Comparison of ENCODE assay signal across 27 mouse cellular contexts in the genomic region with DNA sequence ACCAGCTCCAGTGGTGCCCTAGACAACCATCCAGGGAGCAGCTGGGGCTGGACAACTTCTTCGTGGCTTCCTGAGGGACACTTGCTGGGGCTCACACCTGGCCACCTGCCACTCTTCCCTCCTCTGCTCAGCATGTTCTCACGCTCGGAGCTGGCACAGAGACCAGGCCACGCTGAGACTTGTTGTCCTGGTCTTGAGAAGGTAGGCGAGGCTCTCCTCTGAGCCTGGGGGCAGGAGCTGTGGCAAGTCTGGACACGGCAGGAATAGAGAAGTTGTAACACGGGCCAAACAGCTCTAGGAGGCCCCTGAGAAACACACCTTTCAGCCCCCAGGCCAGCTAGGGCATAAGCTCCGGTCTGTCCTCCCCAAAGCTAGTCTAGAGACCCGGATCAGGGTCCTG. TPM values are rescaled to one million over a fixed set of nuclear protein-coding genes. Genes with fewer than 3 reads are reported as not detected.
DNase-seq lines count a peak whose midpoint lies in the region.
"Had no signal": no experiment of that assay in that cellular context is flagged by ENCODE, and none has a peak within 500 bp of the region (broad histone marks: within the 10 kb centered on the region; RNA-seq: fewer than 3 reads in every experiment).

No protein-coding gene starts in this region.

- H3K9me3 ChIP-seq in embryonic facial prominence, embryonic 10.5 days: no peaks in the 10 kb centered on the region
- H3K9me3 ChIP-seq: forebrain, embryonic 15.5 days; hindbrain, embryonic 13.5 days; liver, embryonic 12.5 days; midbrain, embryonic 10.5 days had no signal

- no peak overlapping the region for H3K4me3 ChIP-seq in embryonic facial prominence, embryonic 10.5 days
- H3K4me3 ChIP-seq: forebrain, embryonic 15.5 days; hindbrain, embryonic 13.5 days; liver, embryonic 12.5 days; midbrain, embryonic 10.5 days had no signal

- H3K4me1 ChIP-seq in embryonic facial prominence, embryonic 10.5 days: peaks cover 30% of the 10 kb centered on the region

- WGBS in embryonic facial prominence, embryonic 10.5 days: 84% methylated on average over 9 of the region's 9 CpGs

- peak; percentile 69 to 81 for DNase-seq in lung, adult 18-20 months
- no peak for DNase-seq in lung, postnatal 10 days
- DNase-seq in embryonic facial prominence, embryonic 10.5 days (ENCODE audit: low spot score): peak; percentile 38
- peak; percentile 83 for DNase-seq in fat pad, adult 2 months (ENCODE audit: extremely low read depth, low read depth, low spot score)
- DNase-seq in urinary bladder, postnatal 14 days (ENCODE audit: low spot score): peak; percentile 88
- DNase-seq in heart, postnatal 10 days: no peak
- DNase-seq in cerebellum, postnatal 14 days: no peak
- DNase-seq: adrenal gland, adult 8-10 months; cerebellum, postnatal 25 days; embryo, embryonic 11 days; gastrocnemius, postnatal 36 days; kidney, adult 8-10 months; kidney, postnatal 14 days; left cerebral cortex, postnatal 4 days; right cerebral cortex, postnatal 4 days; thymus, postnatal 25 days had no signal

- H3K27ac ChIP-seq in embryonic facial prominence, embryonic 10.5 days (replicated peaks): peak overlapping the region; percentile 32
- H3K27ac ChIP-seq: forebrain, embryonic 15.5 days; hindbrain, embryonic 13.5 days; liver, embryonic 12.5 days had no signal

- no peaks in the 10 kb centered on the region for H3K36me3 ChIP-seq in embryonic facial prominence, embryonic 10.5 days (replicated peaks)
- H3K36me3 ChIP-seq: forebrain, embryonic 15.5 days; hindbrain, embryonic 13.5 days; liver, embryonic 12.5 days; midbrain, embryonic 10.5 days had no signal

- intact Hi-C loops in heart, postnatal 10 days (cut with DNase I): no loop called here

- H3K27me3 ChIP-seq in embryonic facial prominence, embryonic 10.5 days (replicated peaks; ENCODE audit: low read depth, poor library complexity, severe bottlenecking): no peaks in the 10 kb centered on the region
- H3K27me3 ChIP-seq: forebrain, embryonic 15.5 days; hindbrain, embryonic 13.5 days had no signal

RNA-seq across cellular contexts. Expression of gene Egfl7, which starts 25.9 kb away (rescaled TPM):
- polyA plus RNA-seq in embryonic facial prominence, embryonic 10.5 days (2016; fragmentation: Nextera tagmentation; extraction: Ambion mirVana): 93.2 and 96.6 TPM in 2 replicates
- total RNA-seq in heart, postnatal 10 days (2021): 100 to 1,000 TPM; 325 to 346 TPM

RNA-seq across cellular contexts. Expression of gene Gm20532, which starts 32.5 kb away (rescaled TPM):
- polyA plus RNA-seq in embryonic facial prominence, embryonic 10.5 days (2016; fragmentation: Nextera tagmentation; extraction: Ambion mirVana): not detected in 2 replicates
- under 1 TPM in 1 of 2 experiments, not detected in 1; 0.36 TPM for total RNA-seq in heart, postnatal 10 days (2021)
- total RNA-seq: adrenal gland, adult 8-10 months; gastrocnemius, postnatal 36 days; left cerebral cortex, adult 18-20 months; left cerebral cortex, postnatal 4 days; midbrain, postnatal 0 days had no signal
- polyA plus RNA-seq: brain, embryonic 14.5 days; C2C12; forebrain, embryonic 15.5 days; heart, postnatal 0 days; hindbrain, embryonic 13.5 days; intestine, embryonic 14.5 days; liver, embryonic 12.5 days; lung, embryonic 16.5 days; midbrain, embryonic 10.5 days had no signal

RNA-seq across cellular contexts. Expression of gene Notch1, which starts 37.4 kb away (rescaled TPM):
- 17.1 and 20.3 TPM in 2 replicates for polyA plus RNA-seq in embryonic facial prominence, embryonic 10.5 days (2016; fragmentation: Nextera tagmentation; extraction: Ambion mirVana)
- 10 to 100 TPM; 54.0 to 54.3 TPM for total RNA-seq in heart, postnatal 10 days (2021)

RNA-seq across cellular contexts. Expression of gene Agpat2, which starts 50.3 kb away (rescaled TPM):
- 12.4 and 12.9 TPM in 2 replicates for polyA plus RNA-seq in embryonic facial prominence, embryonic 10.5 days (2016; fragmentation: Nextera tagmentation; extraction: Ambion mirVana)
- total RNA-seq in heart, postnatal 10 days (2021): 10 to 100 TPM; 53.3 to 78.7 TPM

Comparison
In these comparisons a context has a peak if more than half of its experiments do, and no peak if none do; other contexts are left out.
1. DNase-seq: peak in lung, adult 18-20 months (2 of 2), embryonic facial prominence, embryonic 10.5 days (single experiment), fat pad, adult 2 months (single experiment) and urinary bladder, postnatal 14 days (single experiment); none in lung, postnatal 10 days (single experiment), heart, postnatal 10 days (0 of 2) and cerebellum, postnatal 14 days (0 of 2).